Mouse (Mus musculus): ENCODE data around the gene Brsk1.

Gene Brsk1

DNA sequence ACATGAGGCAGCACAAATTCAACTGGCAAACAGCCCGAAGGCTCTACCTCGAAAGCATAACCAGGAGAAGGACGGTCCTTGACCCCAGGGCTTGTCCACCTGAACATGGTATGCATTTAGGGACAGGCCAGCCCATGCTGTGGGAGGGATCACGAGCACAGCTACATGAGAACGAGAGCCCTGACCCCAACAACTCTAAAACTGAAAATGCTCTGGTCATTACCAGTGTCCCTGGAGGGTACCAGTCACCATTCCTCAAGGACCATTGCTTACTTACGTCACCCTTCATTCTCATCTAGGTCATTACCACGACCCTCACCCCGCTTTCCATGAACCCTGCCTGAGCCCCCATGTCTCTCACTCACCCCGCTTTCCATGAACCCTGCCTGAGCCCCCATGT is 21.2 kb upstream of the Brsk1 start:
- no peak for DNase-seq (ENCODE audit: low read depth, low spot score)

DNA sequence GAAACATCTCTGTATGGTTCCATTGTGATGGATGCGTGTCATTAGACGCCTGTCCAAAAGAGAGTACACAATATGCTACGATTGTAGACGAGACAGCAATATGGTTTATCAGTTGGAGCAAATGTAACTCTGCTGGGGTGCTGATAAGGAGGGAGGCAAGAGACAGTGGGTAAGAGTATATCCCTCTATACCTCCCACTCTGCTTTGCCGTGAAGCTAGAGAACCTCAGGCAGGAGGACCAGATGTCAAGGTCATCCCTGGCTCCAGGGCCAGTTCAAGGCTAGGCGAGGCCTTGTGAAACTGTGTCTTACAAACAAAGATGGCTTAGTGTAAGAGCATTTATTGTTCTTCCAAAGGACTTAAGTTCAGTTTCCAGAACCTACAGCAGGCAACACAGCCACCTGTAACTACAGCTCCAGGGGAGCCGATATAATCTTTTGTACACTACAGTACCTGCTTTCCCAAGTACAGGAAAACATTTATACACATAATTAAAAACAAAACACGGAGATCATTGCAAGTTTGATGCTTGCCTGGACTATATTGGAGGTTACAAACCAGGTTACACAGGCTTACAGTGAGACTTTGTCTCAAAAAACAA is 19.6 kb upstream of the Brsk1 start:
- no peak for DNase-seq (ENCODE audit: low read depth, low spot score)

DNA sequence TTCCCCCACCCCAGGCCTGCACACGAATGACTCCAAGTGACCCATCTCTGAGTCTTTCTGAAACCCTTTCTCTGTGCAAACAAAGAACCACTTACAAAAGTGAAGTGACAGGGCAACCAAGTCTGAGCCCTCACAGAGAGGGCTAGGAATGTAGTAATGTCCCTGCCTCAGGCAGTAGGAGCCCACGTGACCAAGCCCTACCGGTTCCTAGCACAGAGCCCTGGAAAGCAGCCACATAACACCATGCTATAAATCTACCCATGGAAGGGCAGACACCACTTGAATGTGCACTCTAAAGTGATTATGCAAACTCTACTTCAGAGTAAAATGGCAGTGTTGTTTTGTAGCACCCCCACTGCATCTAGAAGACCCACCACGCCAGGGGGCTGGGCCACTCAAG is 18.4 kb upstream of the Brsk1 start:
- no peak for DNase-seq (ENCODE audit: low read depth, low spot score)

DNA sequence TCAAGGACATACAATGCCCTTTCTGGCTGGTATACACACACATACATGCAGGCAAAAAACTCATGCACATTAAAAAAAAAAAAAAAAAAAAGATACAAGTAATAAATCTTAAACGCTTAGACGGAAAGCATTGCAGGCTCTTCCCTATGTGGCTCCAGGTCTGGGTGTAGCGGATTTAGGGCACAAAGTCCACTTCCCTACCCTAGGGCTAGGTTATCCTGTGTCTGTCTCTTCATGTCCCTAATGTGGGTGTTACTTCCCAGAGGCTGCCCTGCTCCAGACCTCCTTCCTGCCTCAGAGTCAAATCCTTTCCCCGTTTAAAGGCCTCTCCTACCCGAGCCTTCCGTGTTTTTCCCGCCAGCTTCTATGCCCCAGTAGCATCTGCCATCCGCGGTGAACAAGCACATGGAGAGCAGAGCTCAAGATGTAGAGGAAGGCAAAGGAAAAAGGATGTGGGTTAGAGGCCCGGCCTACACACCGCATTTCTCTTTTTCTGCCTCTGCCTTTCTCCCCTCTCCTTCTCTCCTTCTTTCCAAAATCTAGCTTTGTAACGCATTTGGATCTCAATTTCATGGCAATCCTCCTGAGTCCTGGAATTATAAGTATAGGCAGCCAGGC is 16.2 kb upstream of the Brsk1 start:
- DNase-seq (ENCODE audit: low read depth, low spot score), result no peak

DNA sequence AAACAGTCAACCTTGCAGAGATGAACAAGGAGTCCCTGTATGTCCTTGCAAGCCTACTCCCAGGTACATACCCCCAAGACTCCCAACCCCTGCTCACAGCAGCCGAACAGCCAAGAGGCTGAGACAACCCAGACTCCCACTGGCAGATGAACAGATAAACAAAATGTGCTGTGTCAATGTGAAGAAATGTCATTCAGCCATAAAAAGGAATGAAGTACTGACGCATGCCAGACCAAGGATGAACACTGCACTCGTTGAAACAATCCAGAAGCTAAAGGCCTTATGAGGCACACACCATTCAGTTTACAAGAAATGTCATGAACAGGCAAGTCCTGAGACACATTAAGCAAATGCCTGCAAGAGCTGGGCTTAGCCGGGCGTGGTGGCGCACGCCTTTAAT is 15.2 kb upstream of the Brsk1 start:
- no peak for DNase-seq (ENCODE audit: low read depth, low spot score)

DNA sequence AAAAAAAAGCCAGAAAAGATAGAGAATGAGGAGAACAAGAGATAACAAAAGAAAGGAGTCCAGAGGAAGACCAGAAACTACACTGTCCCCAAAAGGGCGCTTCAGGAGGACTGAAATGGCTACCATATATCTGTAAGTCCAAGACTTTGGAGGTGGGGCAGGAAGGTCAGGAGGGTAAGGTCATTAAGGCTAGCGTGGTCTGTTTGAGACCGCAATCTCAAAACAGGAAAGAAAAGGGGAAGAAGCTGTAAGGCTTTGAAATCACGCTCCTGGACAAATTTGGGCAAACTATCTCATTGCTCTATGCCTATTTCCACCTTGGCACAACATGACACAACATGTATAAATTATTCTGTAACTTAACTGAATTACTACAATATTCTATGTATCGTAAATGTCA is 7.1 kb upstream of the Brsk1 start:
- no peak for DNase-seq (ENCODE audit: low read depth, low spot score)

DNA sequence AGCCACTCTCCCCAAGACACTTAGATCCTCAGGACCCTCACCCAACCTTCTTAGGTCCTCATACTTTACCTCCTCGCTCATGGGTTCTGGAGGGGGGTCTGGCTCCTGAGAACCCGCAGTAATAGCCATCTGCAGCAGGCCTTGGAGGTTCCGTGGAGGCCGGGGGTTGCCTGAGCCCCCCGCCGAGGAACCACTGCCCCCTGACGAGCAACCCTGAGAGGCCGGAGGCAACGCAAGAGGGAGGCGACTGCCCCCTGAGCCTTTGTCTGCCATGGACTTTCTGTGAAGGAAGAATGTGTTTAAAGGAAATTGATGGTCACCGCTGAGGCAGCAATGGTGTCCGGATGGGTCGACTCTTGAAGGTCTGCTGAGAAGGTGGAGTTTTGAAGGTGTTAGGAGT is 6.2 kb upstream of the Brsk1 start:
- DNase-seq (ENCODE audit: low read depth, low spot score), result no peak

DNA sequence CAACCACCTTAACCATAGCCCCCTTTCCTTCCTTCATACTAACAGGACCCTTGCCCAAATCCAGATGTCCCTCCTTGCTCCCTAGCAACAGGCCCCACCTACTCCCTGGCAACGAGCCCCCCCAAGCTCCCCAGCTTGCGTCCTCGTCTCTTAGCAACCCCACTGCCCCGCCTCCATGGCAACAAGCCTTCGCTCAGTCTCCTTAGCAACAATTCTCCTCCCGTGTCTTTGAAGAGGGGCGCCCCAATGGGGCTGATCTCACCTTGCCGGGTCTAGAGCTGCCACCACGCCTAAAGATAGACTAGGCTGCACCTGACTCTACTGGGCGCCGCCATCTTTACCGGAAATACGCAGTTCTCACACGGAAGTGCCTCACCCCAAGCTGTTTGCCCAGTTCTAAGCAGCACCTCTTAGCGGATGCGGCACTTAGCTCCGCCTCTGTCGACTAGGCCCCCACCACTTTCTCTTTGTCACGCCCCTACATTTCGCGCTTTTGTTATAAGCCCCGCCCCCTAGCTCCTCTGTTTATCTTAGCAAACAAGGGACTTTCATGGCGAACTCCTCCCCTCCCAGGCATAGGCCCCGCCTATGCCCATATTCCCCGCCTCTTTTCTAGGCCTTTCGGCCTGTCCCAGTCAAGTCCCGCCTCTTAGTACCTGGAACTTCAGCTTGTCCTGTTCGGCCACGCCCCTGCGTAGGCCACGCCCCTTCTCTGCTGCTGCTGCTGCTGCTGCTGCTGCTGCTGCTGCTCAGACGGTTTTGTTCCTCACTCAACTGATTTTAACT is 5.6 kb upstream of the Brsk1 start, which contains the start of gene Hspbp1:
Hspbp1 (minus strand) TSS at position 437 of the 786 bp plus-strand sequence.
- DNase-seq (ENCODE audit: low read depth, low spot score), result peak; percentile 97

DNA sequence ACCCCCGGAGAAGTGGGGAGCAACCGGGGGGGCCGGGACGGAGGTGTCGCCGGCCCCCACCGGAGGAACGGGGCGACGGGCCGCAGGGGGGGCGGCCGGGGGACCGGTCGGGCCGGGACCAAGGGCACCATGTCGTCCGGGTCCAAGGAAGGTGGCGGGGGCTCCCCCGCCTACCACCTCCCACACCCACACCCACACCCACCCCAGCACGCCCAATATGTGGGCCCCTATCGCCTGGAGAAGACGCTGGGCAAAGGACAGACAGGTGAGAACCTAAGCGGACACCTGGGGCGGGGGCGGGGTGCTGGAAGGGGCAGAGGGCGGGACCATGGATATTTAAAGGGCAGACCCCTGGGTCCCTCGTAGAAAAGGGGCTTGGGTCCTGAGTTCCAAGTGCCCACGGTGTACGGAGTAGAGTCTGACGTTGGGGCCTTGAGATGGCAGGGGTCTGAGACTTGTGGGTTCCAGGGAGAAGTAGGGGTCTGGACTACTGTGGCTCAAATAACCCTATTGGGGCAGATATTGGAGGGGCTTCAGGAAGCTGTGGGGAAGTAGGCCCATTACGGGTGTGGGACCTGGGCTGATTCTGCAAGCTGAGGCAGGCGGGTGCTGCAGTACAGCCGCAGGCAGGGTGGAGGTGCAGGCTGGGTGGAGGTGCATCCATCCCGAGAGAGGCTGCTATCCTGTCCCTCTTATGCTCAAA is 698 bp downstream of the Brsk1 start:
- DNase-seq (ENCODE audit: low read depth, low spot score), result no peak

DNA sequence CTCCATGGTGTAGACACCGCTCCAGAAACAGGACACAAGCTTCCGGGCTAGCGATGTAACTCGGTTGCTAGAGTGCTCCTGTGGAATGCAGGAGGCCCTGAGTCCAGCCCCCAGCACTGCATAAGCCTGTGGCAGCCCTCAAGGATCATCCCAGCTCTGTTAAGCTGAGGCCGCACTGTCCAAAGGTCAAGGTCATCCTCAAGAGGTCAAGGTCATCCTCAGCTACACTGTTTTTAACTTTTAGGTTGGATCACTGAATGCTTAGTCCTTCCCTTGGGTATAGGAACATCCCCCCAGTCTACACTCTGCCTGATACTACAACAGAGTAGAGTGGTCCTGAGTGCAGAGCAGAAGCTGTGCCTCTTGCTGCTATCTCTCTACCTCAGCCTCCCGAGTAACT is 2.6 kb downstream of the Brsk1 start:
- DNase-seq (ENCODE audit: low read depth, low spot score), result no peak

DNA sequence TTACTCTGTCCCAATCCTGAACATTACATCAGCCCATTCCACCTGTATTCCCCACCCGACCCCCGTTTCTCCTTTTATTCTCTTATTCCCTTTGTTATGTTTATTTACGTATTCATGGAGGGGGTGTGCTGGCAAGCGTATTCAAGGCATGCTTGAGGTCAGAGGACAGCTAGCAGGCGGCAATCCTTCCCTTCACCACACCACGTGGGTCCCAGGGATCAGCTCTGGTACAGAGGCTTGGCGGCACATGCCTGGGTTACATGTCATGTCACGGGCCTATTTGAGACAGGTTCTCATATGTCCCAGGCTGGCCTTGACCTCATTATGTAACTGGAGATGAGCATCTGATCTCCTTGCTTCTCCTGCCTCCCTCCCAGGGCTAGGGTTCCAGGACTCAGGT is 11.9 kb downstream of the Brsk1 start:
- DNase-seq (ENCODE audit: low read depth, low spot score), result no peak

DNA sequence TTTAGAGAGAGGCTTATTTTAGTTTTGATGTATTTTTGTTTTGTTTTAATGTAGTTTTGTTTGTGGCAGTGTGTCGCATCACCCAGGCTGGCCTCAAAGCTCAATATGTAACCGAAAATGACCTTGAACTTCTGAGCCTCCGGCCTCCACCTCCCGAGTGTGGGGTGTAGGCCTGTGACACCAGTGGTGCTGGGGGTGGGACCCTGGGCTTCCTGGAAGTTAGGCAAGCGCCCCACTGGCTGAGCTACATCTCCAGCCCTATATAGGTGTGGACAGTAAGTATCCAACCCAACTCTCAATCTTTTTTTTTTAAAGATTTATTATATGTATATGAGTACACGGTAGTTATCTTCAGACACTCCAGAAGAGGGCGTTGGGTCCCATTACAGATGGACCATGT is 12.8 kb downstream of the Brsk1 start:
- no peak for DNase-seq (ENCODE audit: low read depth, low spot score)

DNA sequence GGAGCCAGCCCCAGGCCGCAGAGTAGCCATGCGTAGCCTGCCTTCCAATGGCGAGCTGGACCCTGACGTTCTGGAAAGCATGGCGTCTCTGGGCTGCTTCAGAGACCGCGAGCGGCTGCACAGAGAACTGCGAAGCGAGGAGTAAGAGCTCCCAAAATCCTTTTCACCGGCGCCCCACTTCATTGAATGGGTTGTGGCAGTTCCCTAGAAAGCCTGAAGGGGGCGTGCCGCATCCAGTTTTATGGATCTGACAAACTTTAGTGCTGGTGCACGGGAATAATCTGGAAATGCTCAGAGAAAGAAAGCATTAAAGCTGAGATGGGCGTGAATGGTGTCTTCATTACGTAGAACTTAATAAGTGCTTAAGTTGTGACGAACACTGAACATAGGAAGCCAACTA is 14.7 kb downstream of the Brsk1 start:
- no peak for DNase-seq (ENCODE audit: low read depth, low spot score)

DNA sequence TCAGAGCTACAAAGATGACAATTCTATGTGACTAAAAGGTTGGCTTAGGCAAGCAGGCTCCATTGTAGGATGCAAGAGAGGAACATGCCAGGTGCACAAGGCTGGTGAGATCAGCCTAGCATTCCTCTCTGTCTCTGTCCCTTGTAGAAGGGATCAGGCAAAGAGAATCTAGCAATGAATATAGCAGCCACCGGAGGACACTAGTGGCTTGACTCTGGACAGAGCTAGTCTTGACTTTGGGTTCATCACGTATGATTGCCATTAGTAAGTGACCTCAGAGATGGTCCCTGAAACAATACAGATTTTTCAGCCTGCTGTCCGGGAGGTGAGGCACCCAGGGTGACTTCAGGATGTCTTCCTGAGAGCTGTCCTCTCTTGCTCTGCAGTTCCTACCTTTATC is 22.2 kb downstream of the Brsk1 start:
- DNase-seq (ENCODE audit: low read depth, low spot score), result no peak

DNA sequence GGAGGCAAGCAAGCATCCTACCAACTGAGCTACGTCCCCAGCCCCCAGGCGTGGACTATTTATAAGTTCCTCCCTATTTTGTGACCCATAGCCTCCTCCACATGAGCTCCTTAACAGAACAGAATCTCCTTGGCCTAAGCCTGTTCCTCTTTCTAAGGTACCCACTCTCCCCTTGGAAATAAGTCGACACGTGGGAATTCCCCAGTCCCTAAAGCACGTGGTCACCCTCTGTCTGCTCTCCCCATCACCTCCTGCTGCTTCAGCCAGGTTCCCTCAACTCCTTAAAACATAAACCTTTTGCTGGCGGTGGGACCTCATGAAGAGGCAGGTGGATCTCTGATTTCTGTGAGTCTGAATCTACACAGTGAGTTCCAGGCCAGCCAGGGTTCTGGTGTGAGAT is 26.6 kb downstream of the Brsk1 start:
- no peak for DNase-seq (ENCODE audit: low read depth, low spot score)

DNA sequence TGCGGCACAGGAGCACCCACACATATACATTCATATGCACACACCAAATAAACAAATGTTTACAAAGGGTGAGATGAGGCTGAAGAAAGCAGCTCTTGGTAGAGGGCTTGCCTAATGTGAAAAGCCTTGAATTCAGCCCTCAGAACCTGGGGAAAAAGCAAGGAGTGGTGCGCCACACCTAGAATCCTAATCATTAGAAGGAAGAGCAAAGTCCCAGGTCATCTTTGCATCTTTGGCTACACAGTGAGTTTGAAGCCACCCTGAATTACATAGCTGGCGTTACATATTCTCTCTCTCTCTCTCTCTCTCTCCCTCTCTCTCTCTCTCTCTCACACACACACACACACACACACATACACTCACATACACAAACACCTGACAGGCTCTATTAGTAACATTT is 28.9 kb downstream of the Brsk1 start:
- DNase-seq (ENCODE audit: low read depth, low spot score), result no peak

DNA sequence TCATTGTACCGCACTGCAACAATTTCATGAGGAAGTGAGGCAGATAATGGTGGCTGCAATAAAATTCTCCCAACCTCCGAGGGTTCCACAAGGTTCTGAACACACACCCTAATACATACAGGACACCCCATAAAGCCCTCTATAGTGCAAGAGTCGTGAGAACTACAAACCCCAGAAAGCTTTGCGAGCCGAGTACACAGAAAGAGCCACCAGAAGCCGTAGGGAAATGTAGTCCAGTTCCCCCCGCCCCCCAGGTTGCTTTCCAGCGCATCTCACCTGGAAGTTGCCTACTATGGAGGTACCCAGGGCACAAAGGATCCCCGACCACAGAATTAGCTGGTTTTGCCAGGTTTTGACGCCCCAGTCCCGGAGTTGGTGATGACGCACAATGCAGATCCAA is 33.1 kb downstream of the Brsk1 start:
- no peak for DNase-seq (ENCODE audit: low read depth, low spot score)

DNA sequence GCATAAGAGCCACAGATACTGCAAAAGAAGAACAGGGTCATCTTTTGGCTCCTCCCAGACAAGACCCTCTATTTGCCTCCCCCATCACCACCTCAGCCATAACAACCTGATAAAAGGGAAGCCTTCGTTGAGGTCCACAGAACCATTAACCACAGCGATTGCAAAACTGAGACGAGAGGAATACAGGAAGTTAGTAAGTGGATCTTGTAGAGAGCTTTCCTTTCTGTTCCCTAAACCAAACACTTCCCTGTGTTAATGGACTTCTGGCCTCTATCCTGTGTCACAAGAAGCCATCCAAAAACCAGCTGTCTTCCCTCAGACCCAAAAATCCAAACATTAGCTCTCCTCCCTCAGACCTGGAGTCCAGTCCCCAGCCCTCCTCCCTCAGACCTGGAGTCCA is 34.0 kb downstream of the Brsk1 start:
- DNase-seq (ENCODE audit: low read depth, low spot score), result no peak

DNA sequence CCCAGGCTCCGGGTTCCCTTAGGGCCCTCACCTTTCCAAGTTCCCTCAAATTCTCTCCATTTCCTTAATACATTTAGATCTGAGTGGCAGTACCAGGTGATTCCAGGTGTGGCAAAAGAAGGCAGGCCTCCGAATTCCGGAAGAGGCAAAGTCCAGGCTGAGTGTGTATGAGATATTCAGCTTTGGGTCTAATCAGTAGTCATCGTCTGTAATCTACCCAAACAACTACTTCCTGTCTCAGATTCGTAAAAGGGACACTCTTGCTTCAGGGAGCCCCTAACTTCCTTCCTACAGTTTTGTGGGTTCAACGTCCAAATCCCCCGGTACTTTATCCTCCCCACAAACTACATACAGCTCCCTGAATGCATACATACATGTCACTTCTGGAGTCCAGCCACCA is 34.8 kb downstream of the Brsk1 start, which contains the start of gene Tmem150b:
Tmem150b (minus strand) TSS at position 81 of the 400 bp plus-strand sequence.
- no peak for DNase-seq (ENCODE audit: low read depth, low spot score)

DNA sequence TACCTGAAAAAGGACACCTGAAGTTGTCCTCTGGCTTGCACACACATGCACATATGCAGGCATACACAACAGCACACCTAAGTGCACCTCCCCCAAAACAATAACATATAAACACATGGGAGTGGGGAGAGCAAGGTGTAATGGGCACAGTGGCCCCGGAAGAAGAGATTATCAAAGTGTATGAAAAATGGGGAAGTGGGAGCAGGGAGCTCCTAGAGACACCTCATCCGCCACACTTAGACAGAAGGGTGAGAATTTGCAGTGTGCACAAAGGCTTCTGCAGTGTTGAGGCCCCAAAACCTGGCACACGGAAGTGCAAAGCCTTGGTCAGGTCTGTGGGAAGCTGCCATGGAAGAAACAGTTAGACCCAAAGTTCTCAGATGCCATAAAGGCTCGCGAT is 40.7 kb downstream of the Brsk1 start:
- DNase-seq (ENCODE audit: low read depth, low spot score), result no peak

DNA sequence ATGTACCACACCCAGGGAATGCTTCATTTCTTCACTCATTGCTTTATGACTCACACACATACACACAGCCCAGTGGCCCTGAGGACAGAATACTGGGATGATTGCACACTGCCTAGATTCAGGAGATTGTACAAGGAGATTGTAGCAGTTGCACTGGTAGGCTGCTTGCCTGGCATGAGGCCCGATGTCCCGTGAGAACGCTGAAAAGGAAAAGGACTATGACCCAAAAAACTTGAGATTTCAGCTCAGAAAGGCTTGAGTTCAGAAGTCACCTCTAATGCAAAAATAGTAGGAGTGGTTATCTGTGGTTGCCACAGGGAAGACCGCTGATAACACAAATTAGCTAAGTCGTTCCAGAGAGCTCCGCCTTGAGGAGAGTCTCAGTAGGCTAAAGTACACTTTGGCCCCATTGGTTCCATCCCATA is 42.6 kb downstream of the Brsk1 start:
- DNase-seq (ENCODE audit: low read depth, low spot score), result no peak

DNA sequence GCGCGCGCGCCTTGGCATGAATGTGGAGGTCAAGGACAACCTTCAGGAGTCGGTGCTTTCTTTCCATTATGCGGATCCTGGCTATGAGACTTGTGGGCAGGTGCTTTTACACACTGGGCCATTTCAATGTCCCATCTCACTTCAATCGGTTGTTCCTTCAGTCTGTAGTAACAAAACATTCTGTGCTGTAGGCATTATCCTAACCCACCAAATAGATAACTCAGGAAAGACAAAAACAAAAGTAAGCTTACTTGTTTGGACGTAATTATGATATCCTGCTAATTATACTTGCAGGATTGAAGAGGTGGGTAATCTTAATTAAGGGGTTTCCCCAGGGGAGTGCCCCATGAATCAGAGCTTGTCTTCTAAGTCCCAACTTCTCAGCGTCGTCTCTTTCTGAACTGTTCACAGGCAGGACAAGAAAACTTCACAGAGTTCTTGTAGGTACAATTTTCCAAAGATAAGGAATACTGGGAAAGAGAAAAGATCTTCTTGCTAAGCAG is 48.7 kb downstream of the Brsk1 start:
- DNase-seq (ENCODE audit: low read depth, low spot score), result no peak

Measured in telencephalon, adult 2 months (tissue).